Mouse (Mus musculus): ENCODE measurements around the gene Lamc2. TPM values are rescaled to one million over a fixed set of nuclear protein-coding genes. Genes with fewer than 3 reads are reported as not detected.

The Lamc2 gene
- total and polyA plus RNA-seq, 3 experiments = 0.03 to 0.04 TPM; not detected in 1

DNA sequence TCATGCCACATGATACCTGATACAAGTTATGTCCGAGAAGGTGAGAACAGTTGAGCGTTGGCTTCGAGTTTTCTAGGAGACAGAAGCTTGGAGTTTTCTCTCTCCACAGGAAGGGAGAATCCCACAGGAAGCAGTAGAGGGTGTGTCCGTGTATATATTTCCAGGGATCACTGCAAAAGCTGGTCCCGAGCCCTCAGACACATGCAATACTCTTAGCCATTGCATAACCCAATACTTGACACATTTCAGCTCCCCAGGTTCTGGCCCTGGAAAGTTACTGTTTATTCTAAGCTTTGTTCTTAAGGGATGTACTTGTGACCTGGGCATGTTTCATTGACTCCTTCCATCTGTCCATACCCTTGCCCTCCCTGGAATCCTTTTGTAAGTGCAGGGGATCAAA lies 40.5 kb downstream of the Lamc2 start:
- no peak overlapping the region for H3K27ac ChIP-seq (ENCODE audit: control insufficient read depth, low read depth, low read length)
- DNase-seq (ENCODE audit: low read depth, low spot score) = no peak
- no peak for TF ChIP-seq TBP (IDR thresholded peaks at IDR 0.05; ENCODE audit: low read depth, low read length)
- no peak for TF ChIP-seq MAFK (IDR thresholded peaks at IDR 0.05; ENCODE audit: borderline replicate concordance, low read depth, low read length)
- TF ChIP-seq POLR2AphosphoS2 (IDR thresholded peaks at IDR 0.05; ENCODE audit: low read length) = no peak
- TF ChIP-seq CTCF (IDR thresholded peaks at IDR 0.05 in 2 of 3, conservative IDR thresholded peaks at IDR 0.05 in 1 of 3; ENCODE audit: control insufficient read depth in 1 of 3, insufficient read depth in 1 of 3, low read depth in 2 of 3, low read length in 3 of 3, poor library complexity in 1 of 3, severe bottlenecking in 1 of 3) = no peak
- no peak for TF ChIP-seq EP300 (IDR thresholded peaks at IDR 0.05; ENCODE audit: low read depth in 1 of 2, low read length in 2 of 2)
- TF ChIP-seq SMC3 (IDR thresholded peaks at IDR 0.05; ENCODE audit: low read depth, low read length) = no peak
- no peak for TF ChIP-seq ZNF384 (IDR thresholded peaks at IDR 0.05; ENCODE audit: low read depth, low read length)
- no peak for TF ChIP-seq MYB (IDR thresholded peaks at IDR 0.05; ENCODE audit: low read depth, low read length)
- TF ChIP-seq SIN3A (IDR thresholded peaks at IDR 0.05; ENCODE audit: low read length) = no peak
- no peak for TF ChIP-seq ZMIZ1 (IDR thresholded peaks at IDR 0.05; ENCODE audit: low read depth, low read length)
- no peak for TF ChIP-seq RCOR1 (IDR thresholded peaks at IDR 0.05; ENCODE audit: low read depth, low read length)
- TF ChIP-seq ZC3H11A (IDR thresholded peaks at IDR 0.05; ENCODE audit: low read depth, low read length) = no peak
- no peak for TF ChIP-seq ELF1 (IDR thresholded peaks at IDR 0.05; ENCODE audit: low read depth, low read length)
- no peak for TF ChIP-seq ZKSCAN1 (IDR thresholded peaks at IDR 0.05; ENCODE audit: low read depth, low read length)
- H3K79me2 ChIP-seq (ENCODE audit: control insufficient read depth, insufficient read depth, low read length, poor library complexity) = no peaks in the 10 kb centered on the region
- no peak overlapping the region for H3K4me3 ChIP-seq (ENCODE audit: control insufficient read depth in 1 of 2, insufficient read depth in 1 of 2, low read depth in 2 of 2, low read length in 2 of 2)
- peaks cover 2 to 6% of the 10 kb centered on the region in 2 experiments; a peak in 3 of 4 replicates for H3K27me3 ChIP-seq (ENCODE audit: control insufficient read depth in 1 of 2, insufficient read depth in 2 of 2, low read length in 2 of 2)
- H3K36me3 ChIP-seq (ENCODE audit: control insufficient read depth in 1 of 2, insufficient read depth in 2 of 2, low read length in 2 of 2) = peaks cover 0 to 4% of the 10 kb centered on the region in 2 experiments; a peak in 1 of 4 replicates
- H3K9me3 ChIP-seq (replicated peaks; ENCODE audit: insufficient read depth, low read length) = no peaks in the 10 kb centered on the region
- H3K9ac ChIP-seq (ENCODE audit: control insufficient read depth, low read depth, low read length, poor library complexity, severe bottlenecking) = no peak overlapping the region
- peaks cover 0 to 6% of the 10 kb centered on the region in 2 experiments; a peak in 2 of 4 replicates for H3K4me1 ChIP-seq (ENCODE audit: control insufficient read depth in 1 of 2, insufficient read depth in 2 of 2, low read length in 2 of 2)

GRCm38 (mm10) chr1:153144021-153144420 lies 42.2 kb downstream of the Lamc2 start:
- DNase-seq (ENCODE audit: low read depth, low spot score) = no peak
- Histone ChIP-seq H3K4me1 (ENCODE audit: control insufficient read depth in 1 of 2, insufficient read depth in 2 of 2, low read length in 2 of 2) (peaks cover 0 to 19% of the 10 kb centered on the region in 2 experiments; a peak in 2 of 4 replicates), H3K9ac (ENCODE audit: control insufficient read depth, low read depth, low read length, poor library complexity, severe bottlenecking) (no peak overlapping the region), H3K36me3 (ENCODE audit: control insufficient read depth in 1 of 2, insufficient read depth in 2 of 2, low read length in 2 of 2) (peaks cover 0 to 7% of the 10 kb centered on the region in 2 experiments; a peak in 2 of 4 replicates), H3K79me2 (ENCODE audit: control insufficient read depth, insufficient read depth, low read length, poor library complexity) (no peaks in the 10 kb centered on the region), H3K27me3 (ENCODE audit: control insufficient read depth in 1 of 2, insufficient read depth in 2 of 2, low read length in 2 of 2) (peaks cover 2 to 6% of the 10 kb centered on the region in 2 experiments; a peak in 2 of 4 replicates), H3K4me3 (ENCODE audit: control insufficient read depth in 1 of 2, insufficient read depth in 1 of 2, low read depth in 2 of 2, low read length in 2 of 2) (no peak overlapping the region), H3K9me3 (replicated peaks; ENCODE audit: insufficient read depth, low read length) (no peaks in the 10 kb centered on the region), H3K27ac (ENCODE audit: control insufficient read depth, low read depth, low read length) (no peak overlapping the region)
- no peak for TF ChIP-seq MAX (IDR thresholded peaks at IDR 0.05; ENCODE audit: low read length)
- no peak for TF ChIP-seq RCOR1 (IDR thresholded peaks at IDR 0.05; ENCODE audit: low read depth, low read length)
- no peak for TF ChIP-seq ZNF384 (IDR thresholded peaks at IDR 0.05; ENCODE audit: low read depth, low read length)

Data from MEL (cell line).